Mouse (Mus musculus) gastrocnemius, postnatal 4 days (tissue): Measurements from ENCODE around the gene Fh1. TPM values are rescaled to one million over a fixed set of nuclear protein-coding genes. Genes with fewer than 3 reads are reported as not detected.

Experiments used
- DNase-seq, 2 experiments: peaks; one replicate each; pipeline ENCODE4 v3.0.0; 2021 to 2022; ENCODE audit warnings: low spot score in 2 of 2, mixed read lengths in 2 of 2
- total RNA-seq, 2 experiments: library from RNA; stranded (reverse); gene quantifications; 2 replicates each; pipeline ENCODE4 v1.2.3; 2021

The Fh1 gene
- total RNA-seq, 2 experiments from 2014 or later = 176 to 187 TPM

- no peak for DNase-seq
Measured at GRCm38 (mm10) chr1:175625990-175626692, 706 bp upstream of the Fh1 start.

GRCm38 (mm10) chr1:175623656-175624055 is 1.8 kb downstream of the Fh1 start:
- no peak for DNase-seq

GRCm38 (mm10) chr1:175619814-175620431 is 5.5 kb downstream of the Fh1 start, which contains the start of gene Kmo:
Gene Kmo, plus strand, starts transcription at chr1:175620381.
- no peak for DNase-seq

GRCm38 (mm10) chr1:175614992-175615391 is 10.4 kb downstream of the Fh1 start:
- DNase-seq = no peak

GRCm38 (mm10) chr1:175608708-175609107 is 16.7 kb downstream of the Fh1 start:
- DNase-seq = no peak

- no peak for DNase-seq
Measured at GRCm38 (mm10) chr1:175607838-175608585, 17.4 kb downstream of the Fh1 start.

- no peak for DNase-seq
Measured at GRCm38 (mm10) chr1:175607308-175607707, 18.1 kb downstream of the Fh1 start.

- no peak for DNase-seq
Measured at GRCm38 (mm10) chr1:175603390-175603789, 22.0 kb downstream of the Fh1 start.

GRCm38 (mm10) chr1:175602231-175602630 is 23.2 kb downstream of the Fh1 start:
- no peak for DNase-seq

- no peak for DNase-seq
Measured at GRCm38 (mm10) chr1:175592832-175593231, 32.6 kb downstream of the Fh1 start.

- DNase-seq = no peak
Measured at GRCm38 (mm10) chr1:175586656-175587055, 38.8 kb downstream of the Fh1 start.

- DNase-seq = no peak
Measured at GRCm38 (mm10) chr1:175585267-175585666, 40.2 kb downstream of the Fh1 start.

- DNase-seq = no peak
Measured at GRCm38 (mm10) chr1:175582799-175583198, 42.6 kb downstream of the Fh1 start.

- no peak for DNase-seq
Measured at GRCm38 (mm10) chr1:175580346-175580745, 45.1 kb downstream of the Fh1 start.

GRCm38 (mm10) chr1:175579598-175580235 is 45.7 kb downstream of the Fh1 start:
- DNase-seq = no peak

GRCm38 (mm10) chr1:175578425-175579096 is 46.9 kb downstream of the Fh1 start:
- DNase-seq = no peak

GRCm38 (mm10) chr1:175574129-175574528 is 51.3 kb downstream of the Fh1 start:
- no peak for DNase-seq

- no peak for DNase-seq
Measured at GRCm38 (mm10) chr1:175565579-175566103, 59.8 kb downstream of the Fh1 start.

- no peak for DNase-seq
Measured at GRCm38 (mm10) chr1:175564321-175564720, 61.1 kb downstream of the Fh1 start.

- DNase-seq = no peak
Measured at GRCm38 (mm10) chr1:175562379-175562778, 63.1 kb downstream of the Fh1 start.

GRCm38 (mm10) chr1:175561806-175562205 is 63.6 kb downstream of the Fh1 start:
- no peak for DNase-seq
